Mouse (Mus musculus): ENCODE data around the gene Sun2. TPM values are rescaled to one million over a fixed set of nuclear protein-coding genes. Genes with fewer than 3 reads are reported as not detected.
A peak's percentile ranks its signal among the peaks of the same experiment; 100 is the strongest.

The Sun2 gene
- polyA plus RNA-seq, 1 experiment, result 247 TPM

- Histone ChIP-seq H3K27ac (ENCODE audit: insufficient read depth, low read depth, low read length) (no peak overlapping the region), H3K4me1 (ENCODE audit: control insufficient read depth, insufficient read depth, low read length) (0 out of 2 replicates have a peak, but pooled peaks cover 3% of the 10 kb centered on the region), H3K4me3 (ENCODE audit: insufficient read depth, low read depth, low read length) (no peak overlapping the region)
- WGBS, result 92% methylated on average over 8 of the region's 8 CpGs
- no peak for TF ChIP-seq CTCF (IDR thresholded peaks at IDR 0.05; ENCODE audit: insufficient read depth, low read depth, low read length)
- no peak for TF ChIP-seq POLR2A (IDR thresholded peaks at IDR 0.05; ENCODE audit: insufficient read depth, low read depth, low read length)
Observed at GRCm38 (mm10) chr15:79750266-79750665, 7.9 kb upstream of the Sun2 start.

GRCm38 (mm10) chr15:79749162-79749561 is 6.8 kb upstream of the Sun2 start:
- H3K27ac ChIP-seq (ENCODE audit: insufficient read depth, low read depth, low read length), result no peak overlapping the region
- no peak overlapping the region for H3K4me3 ChIP-seq (ENCODE audit: insufficient read depth, low read depth, low read length)
- WGBS, result 90% methylated on average over 7 of the region's 7 CpGs
- 0 out of 2 replicates have a peak, but pooled peaks cover 3% of the 10 kb centered on the region for H3K4me1 ChIP-seq (ENCODE audit: control insufficient read depth, insufficient read depth, low read length)
- TF ChIP-seq CTCF (IDR thresholded peaks at IDR 0.05; ENCODE audit: insufficient read depth, low read depth, low read length), result no peak
- no peak for TF ChIP-seq POLR2A (IDR thresholded peaks at IDR 0.05; ENCODE audit: insufficient read depth, low read depth, low read length)

- WGBS, result 62% methylated on average over 11 of the region's 11 CpGs
- Histone ChIP-seq H3K4me1 (ENCODE audit: control insufficient read depth, insufficient read depth, low read length) (peaks cover 2% of the 10 kb centered on the region; the same call in 1 of the 2 replicates), H3K27ac (ENCODE audit: insufficient read depth, low read depth, low read length) (no peak overlapping the region), H3K4me3 (ENCODE audit: insufficient read depth, low read depth, low read length) (no peak overlapping the region)
- TF ChIP-seq POLR2A (IDR thresholded peaks at IDR 0.05; ENCODE audit: insufficient read depth, low read depth, low read length) (no peak), CTCF (IDR thresholded peaks at IDR 0.05; ENCODE audit: insufficient read depth, low read depth, low read length) (no peak)
Observed at GRCm38 (mm10) chr15:79747998-79748397, 5.7 kb upstream of the Sun2 start.

GRCm38 (mm10) chr15:79745883-79746282 is 3.5 kb upstream of the Sun2 start:
- 88% methylated on average over 5 of the region's 5 CpGs for WGBS
- no peak for TF ChIP-seq CTCF (IDR thresholded peaks at IDR 0.05; ENCODE audit: insufficient read depth, low read depth, low read length)
- no peak for TF ChIP-seq POLR2A (IDR thresholded peaks at IDR 0.05; ENCODE audit: insufficient read depth, low read depth, low read length)
- H3K4me1 ChIP-seq (ENCODE audit: control insufficient read depth, insufficient read depth, low read length), result peaks cover 10% of the 10 kb centered on the region
- no peak overlapping the region for H3K4me3 ChIP-seq (ENCODE audit: insufficient read depth, low read depth, low read length)
- no peak overlapping the region for H3K27ac ChIP-seq (ENCODE audit: insufficient read depth, low read depth, low read length)

GRCm38 (mm10) chr15:79745312-79745711 is 3.0 kb upstream of the Sun2 start:
- TF ChIP-seq CTCF (IDR thresholded peaks at IDR 0.05; ENCODE audit: insufficient read depth, low read depth, low read length), result no peak
- no peak for TF ChIP-seq POLR2A (IDR thresholded peaks at IDR 0.05; ENCODE audit: insufficient read depth, low read depth, low read length)
- 88% methylated on average over 10 of the region's 10 CpGs for WGBS
- no peak overlapping the region for H3K4me3 ChIP-seq (ENCODE audit: insufficient read depth, low read depth, low read length)
- H3K27ac ChIP-seq (ENCODE audit: insufficient read depth, low read depth, low read length), result no peak overlapping the region
- H3K4me1 ChIP-seq (ENCODE audit: control insufficient read depth, insufficient read depth, low read length), result peaks cover 10% of the 10 kb centered on the region

GRCm38 (mm10) chr15:79744742-79745141 is 2.4 kb upstream of the Sun2 start:
- no peak for TF ChIP-seq CTCF (IDR thresholded peaks at IDR 0.05; ENCODE audit: insufficient read depth, low read depth, low read length)
- TF ChIP-seq POLR2A (IDR thresholded peaks at IDR 0.05; ENCODE audit: insufficient read depth, low read depth, low read length), result no peak
- no peak overlapping the region for H3K4me3 ChIP-seq (ENCODE audit: insufficient read depth, low read depth, low read length)
- WGBS, result 78% methylated on average over 8 of the region's 8 CpGs
- H3K4me1 ChIP-seq (ENCODE audit: control insufficient read depth, insufficient read depth, low read length), result peaks cover 14% of the 10 kb centered on the region
- no peak overlapping the region for H3K27ac ChIP-seq (ENCODE audit: insufficient read depth, low read depth, low read length)

- H3K4me1 ChIP-seq (ENCODE audit: control insufficient read depth, insufficient read depth, low read length), result peaks cover 21% of the 10 kb centered on the region
- WGBS, result 87% methylated on average over 11 of the region's 11 CpGs
- H3K27ac ChIP-seq (ENCODE audit: insufficient read depth, low read depth, low read length), result no peak overlapping the region
- no peak overlapping the region for H3K4me3 ChIP-seq (ENCODE audit: insufficient read depth, low read depth, low read length)
- no peak for TF ChIP-seq POLR2A (IDR thresholded peaks at IDR 0.05; ENCODE audit: insufficient read depth, low read depth, low read length)
- TF ChIP-seq CTCF (IDR thresholded peaks at IDR 0.05; ENCODE audit: insufficient read depth, low read depth, low read length), result no peak
Observed at GRCm38 (mm10) chr15:79744001-79744400, 1.7 kb upstream of the Sun2 start.

GRCm38 (mm10) chr15:79742706-79743023 is 329 bp upstream of the Sun2 start:
- Histone ChIP-seq H3K4me1 (ENCODE audit: control insufficient read depth, insufficient read depth, low read length) (peaks cover 28% of the 10 kb centered on the region), H3K4me3 (ENCODE audit: insufficient read depth, low read depth, low read length) (peak overlapping the region; percentile 75), H3K27ac (ENCODE audit: insufficient read depth, low read depth, low read length) (0 out of 2 replicates have a peak overlapping the region, but pooled peaks have one; percentile 28)
- TF ChIP-seq POLR2A (IDR thresholded peaks at IDR 0.05; ENCODE audit: insufficient read depth, low read depth, low read length) (no peak), CTCF (IDR thresholded peaks at IDR 0.05; ENCODE audit: insufficient read depth, low read depth, low read length) (no peak)
- under 1% methylated on average over 23 of the region's 23 CpGs for WGBS

GRCm38 (mm10) chr15:79741173-79741858 is 1.0 kb downstream of the Sun2 start:
- no peak for TF ChIP-seq POLR2A (IDR thresholded peaks at IDR 0.05; ENCODE audit: insufficient read depth, low read depth, low read length)
- no peak for TF ChIP-seq CTCF (IDR thresholded peaks at IDR 0.05; ENCODE audit: insufficient read depth, low read depth, low read length)
- 7% methylated on average over 14 of the region's 14 CpGs for WGBS
- H3K27ac ChIP-seq (ENCODE audit: insufficient read depth, low read depth, low read length), result peak overlapping the region; percentile 18
- H3K4me1 ChIP-seq (ENCODE audit: control insufficient read depth, insufficient read depth, low read length), result peaks cover 28% of the 10 kb centered on the region
- peak overlapping the region; percentile 75 for H3K4me3 ChIP-seq (ENCODE audit: insufficient read depth, low read depth, low read length)
